Mouse (Mus musculus) G1E-ER4 (cell line): ENCODE data around the gene Cdc42ep2. TPM values are rescaled to one million over a fixed set of nuclear protein-coding genes. Genes with fewer than 3 reads are reported as not detected.

ENCODE experiments used
- GATA1 ChIP-seq: IDR thresholded peaks from one replicate; pipeline ENCODE4 v1.8.0; 2012; ENCODE audit warnings: low read length, inconsistent platforms
- polyA plus RNA-seq: library from polyadenylated mRNA; stranded (reverse); fragments of >175 nt; gene quantifications from 2 replicates; pipeline ENCODE4 v1.2.3, GENCODE M21; 2012

Gene Cdc42ep2
- polyA plus RNA-seq, 1 experiment = 0.43 TPM

- TF ChIP-seq GATA1 = no peak
Measured at GRCm38 (mm10) chr19:5951631-5952030, 27.0 kb upstream of the Cdc42ep2 start.

- no peak for TF ChIP-seq GATA1
Measured at GRCm38 (mm10) chr19:5950218-5950617, 25.6 kb upstream of the Cdc42ep2 start.

- TF ChIP-seq GATA1 = no peak
Measured at GRCm38 (mm10) chr19:5945891-5946290, 21.3 kb upstream of the Cdc42ep2 start.

- TF ChIP-seq GATA1 = no peak
Measured at GRCm38 (mm10) chr19:5945027-5945426, 20.4 kb upstream of the Cdc42ep2 start.

- no peak for TF ChIP-seq GATA1
Measured at GRCm38 (mm10) chr19:5944145-5944544, 19.5 kb upstream of the Cdc42ep2 start.

GRCm38 (mm10) chr19:5943404-5943803 is 18.8 kb upstream of the Cdc42ep2 start:
- TF ChIP-seq GATA1 = no peak

- TF ChIP-seq GATA1 = no peak
Measured at GRCm38 (mm10) chr19:5942581-5942980, 18.0 kb upstream of the Cdc42ep2 start.

- no peak for TF ChIP-seq GATA1
Measured at GRCm38 (mm10) chr19:5940656-5941055, 16.0 kb upstream of the Cdc42ep2 start.

GRCm38 (mm10) chr19:5940173-5940572 is 15.6 kb upstream of the Cdc42ep2 start:
- TF ChIP-seq GATA1 = no peak

GRCm38 (mm10) chr19:5939715-5940114 is 15.1 kb upstream of the Cdc42ep2 start:
- no peak for TF ChIP-seq GATA1

GRCm38 (mm10) chr19:5938516-5938915 is 13.9 kb upstream of the Cdc42ep2 start:
- no peak for TF ChIP-seq GATA1

GRCm38 (mm10) chr19:5937836-5938406 is 13.3 kb upstream of the Cdc42ep2 start:
- no peak for TF ChIP-seq GATA1

- no peak for TF ChIP-seq GATA1
Measured at GRCm38 (mm10) chr19:5937095-5937835, 12.6 kb upstream of the Cdc42ep2 start.

- no peak for TF ChIP-seq GATA1
Measured at GRCm38 (mm10) chr19:5935691-5936090, 11.1 kb upstream of the Cdc42ep2 start.

- no peak for TF ChIP-seq GATA1
Measured at GRCm38 (mm10) chr19:5935266-5935665, 10.7 kb upstream of the Cdc42ep2 start.

- TF ChIP-seq GATA1 = no peak
Measured at GRCm38 (mm10) chr19:5929634-5930596, 5.3 kb upstream of the Cdc42ep2 start.
